8 mouse cellular contexts compared by ENCODE assay signal in the genomic region with DNA sequence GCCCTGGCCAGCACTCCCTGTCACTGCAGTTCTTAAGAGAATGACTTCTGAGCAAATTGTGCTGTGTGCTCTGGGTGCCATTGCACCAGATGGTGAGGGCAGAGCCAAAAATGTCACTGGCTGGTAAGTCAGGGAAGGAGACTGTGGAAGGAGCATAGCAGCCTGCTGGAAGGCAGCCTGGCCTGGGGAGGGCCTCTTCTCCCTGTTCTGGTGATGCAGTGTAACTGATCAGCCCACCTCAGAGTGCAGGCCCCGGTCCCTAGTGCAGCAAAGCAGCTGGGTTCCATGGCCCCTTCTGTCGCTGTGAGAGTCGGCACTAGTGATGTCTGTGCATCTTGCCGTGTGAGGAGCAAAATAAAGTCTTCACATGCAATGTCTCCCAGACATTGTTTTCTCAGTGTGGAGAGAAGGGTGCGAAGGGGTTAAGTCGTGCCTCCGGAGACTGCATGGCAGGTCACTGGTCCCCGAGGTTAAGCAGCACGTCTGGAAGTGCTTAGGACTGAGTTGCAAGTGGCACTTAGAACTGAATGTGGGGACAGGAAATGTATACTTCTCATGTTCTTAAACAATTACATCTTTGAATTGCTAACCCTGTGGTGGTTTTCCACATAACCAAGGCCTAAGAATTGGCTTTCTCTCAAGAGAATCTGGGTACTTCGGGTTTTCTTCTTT.
DNase-seq lines count a peak whose midpoint lies in the region; ATAC-seq lines count a peak whose summit lies in the region.

No protein-coding gene starts in this region.

- peaks cover 26% of the 10 kb centered on the region for H3K4me1 ChIP-seq in forebrain, embryonic 13.5 days
- peaks cover 26% of the 10 kb centered on the region for H3K4me1 ChIP-seq in midbrain, embryonic 12.5 days

- no peaks in the 10 kb centered on the region for H3K27me3 ChIP-seq in forebrain, embryonic 13.5 days
- no peaks in the 10 kb centered on the region for H3K27me3 ChIP-seq in midbrain, embryonic 12.5 days

- H3K9me3 ChIP-seq in forebrain, embryonic 13.5 days (replicated peaks): no peaks in the 10 kb centered on the region
- no peaks in the 10 kb centered on the region for H3K9me3 ChIP-seq in midbrain, embryonic 12.5 days

- DNase-seq in layer of hippocampus, adult 9-11 months: peak; percentile 34
- no peak for DNase-seq in layer of hippocampus, adult 9-10 months (ENCODE audit: low spot score)
- DNase-seq in cerebellum, adult 9-11 months: peak; percentile 91
- DNase-seq in right cerebral cortex, postnatal 25 days: no peak
- no peak for DNase-seq in left cerebral cortex, adult 8-10 months (ENCODE audit: low spot score in 2 of 2)
- no peak for DNase-seq in urinary bladder, postnatal 25 days (ENCODE audit: low spot score)

- H3K27ac ChIP-seq in forebrain, embryonic 13.5 days: peak overlapping the region; percentile 31; the same call in 1 of the 2 replicates
- H3K27ac ChIP-seq in midbrain, embryonic 12.5 days (replicated peaks): no peak overlapping the region

- no peak overlapping the region for H3K4me3 ChIP-seq in forebrain, embryonic 13.5 days
- H3K4me3 ChIP-seq in midbrain, embryonic 12.5 days: no peak overlapping the region

- no peak overlapping the region for H3K4me2 ChIP-seq in forebrain, embryonic 13.5 days
- H3K4me2 ChIP-seq in midbrain, embryonic 12.5 days (replicated peaks): no peak overlapping the region

- H3K36me3 ChIP-seq in forebrain, embryonic 13.5 days (ENCODE audit: poor library complexity, severe bottlenecking): no peaks in the 10 kb centered on the region
- H3K36me3 ChIP-seq in midbrain, embryonic 12.5 days: no peaks in the 10 kb centered on the region

- ATAC-seq in forebrain, embryonic 13.5 days: peak; percentile 67
- ATAC-seq in midbrain, embryonic 12.5 days (ENCODE audit: low FRiP score, low read depth): peak; percentile 57

- 31% methylated on average over 10 of the region's 10 CpGs for WGBS in forebrain, embryonic 13.5 days
- WGBS in midbrain, embryonic 12.5 days: 30% methylated on average over 10 of the region's 10 CpGs

- H3K9ac ChIP-seq in forebrain, embryonic 13.5 days: no peak overlapping the region
- H3K9ac ChIP-seq in midbrain, embryonic 12.5 days (replicated peaks): no peak overlapping the region

Comparison
In these comparisons a context has a peak if more than half of its experiments do, and no peak if none do; other contexts are left out.
1. DNase-seq: peak in layer of hippocampus, adult 9-11 months (single experiment) and cerebellum, adult 9-11 months (single experiment); none in layer of hippocampus, adult 9-10 months (single experiment), right cerebral cortex, postnatal 25 days (single experiment), left cerebral cortex, adult 8-10 months (0 of 2) and urinary bladder, postnatal 25 days (single experiment).